Comparison of ENCODE assay signal across 10 mouse cellular contexts in genomic region chr4:100188201-100188699, GRCm38 (mm10).
DNase-seq lines count a peak whose midpoint lies in the region; ATAC-seq lines count a peak whose summit lies in the region.
"Had no signal": no experiment of that assay in that cellular context is flagged by ENCODE, and none has a peak within 500 bp of the region (broad histone marks: within the 10 kb centered on the region; RNA-seq: fewer than 3 reads in every experiment).

No protein-coding gene starts in this region.

- H3K4me3 ChIP-seq in hindbrain, embryonic 10.5 days: no peak overlapping the region
- no peak overlapping the region for H3K4me3 ChIP-seq in hindbrain, embryonic 14.5 days (replicated peaks; ENCODE audit: low read length)
- H3K4me3 ChIP-seq in forebrain, embryonic 15.5 days: no peak overlapping the region
- H3K4me3 ChIP-seq in hindbrain, embryonic 15.5 days: no peak overlapping the region
- no peak overlapping the region for H3K4me3 ChIP-seq in lung, embryonic 16.5 days (ENCODE audit: low read length)

- no peaks in the 10 kb centered on the region for H3K9me3 ChIP-seq in hindbrain, embryonic 10.5 days
- no peaks in the 10 kb centered on the region for H3K9me3 ChIP-seq in hindbrain, embryonic 14.5 days (ENCODE audit: control insufficient read depth, low read length)
- no peaks in the 10 kb centered on the region for H3K9me3 ChIP-seq in forebrain, embryonic 15.5 days
- no peaks in the 10 kb centered on the region for H3K9me3 ChIP-seq in hindbrain, embryonic 15.5 days
- no peaks in the 10 kb centered on the region for H3K9me3 ChIP-seq in lung, embryonic 16.5 days (ENCODE audit: control insufficient read depth, low read length)

- 45% methylated on average over 4 of the region's 4 CpGs for WGBS in hindbrain, embryonic 10.5 days
- 32% methylated on average over 4 of the region's 4 CpGs for WGBS in hindbrain, embryonic 14.5 days
- WGBS in forebrain, embryonic 15.5 days: 10% methylated on average over 4 of the region's 4 CpGs
- 35% methylated on average over 4 of the region's 4 CpGs for WGBS in hindbrain, embryonic 15.5 days
- WGBS in lung, embryonic 16.5 days: 23% methylated on average over 4 of the region's 4 CpGs

- H3K4me2 ChIP-seq in hindbrain, embryonic 14.5 days (replicated peaks): no peak overlapping the region
- no peak overlapping the region for H3K4me2 ChIP-seq in forebrain, embryonic 15.5 days (replicated peaks)
- no peak overlapping the region for H3K4me2 ChIP-seq in hindbrain, embryonic 15.5 days
- H3K4me2 ChIP-seq in lung, embryonic 16.5 days (ENCODE audit: low read depth, low read length): no peak overlapping the region

- ATAC-seq in hindbrain, embryonic 14.5 days (ENCODE audit: low FRiP score): no peak
- peak; percentile 79 for ATAC-seq in forebrain, embryonic 15.5 days (replicated peaks)
- ATAC-seq in hindbrain, embryonic 15.5 days (ENCODE audit: low FRiP score, low read depth): peak; percentile 69
- ATAC-seq in lung, embryonic 16.5 days (ENCODE audit: low read depth): peak; percentile 72

- H3K4me1 ChIP-seq in hindbrain, embryonic 10.5 days (replicated peaks): peaks cover 18% of the 10 kb centered on the region
- no peaks in the 10 kb centered on the region for H3K4me1 ChIP-seq in hindbrain, embryonic 14.5 days (replicated peaks; ENCODE audit: control insufficient read depth, insufficient read depth, low read length)
- peaks cover 10% of the 10 kb centered on the region for H3K4me1 ChIP-seq in forebrain, embryonic 15.5 days
- H3K4me1 ChIP-seq in hindbrain, embryonic 15.5 days (replicated peaks): no peaks in the 10 kb centered on the region
- H3K4me1 ChIP-seq in lung, embryonic 16.5 days (replicated peaks; ENCODE audit: control insufficient read depth, insufficient read depth, low read length): peaks cover 21% of the 10 kb centered on the region

- no peaks in the 10 kb centered on the region for H3K27me3 ChIP-seq in hindbrain, embryonic 10.5 days (ENCODE audit: insufficient read depth, poor library complexity, severe bottlenecking)
- no peaks in the 10 kb centered on the region for H3K27me3 ChIP-seq in hindbrain, embryonic 14.5 days (ENCODE audit: control insufficient read depth, insufficient read depth, low read length)
- H3K27me3 ChIP-seq in forebrain, embryonic 15.5 days: no peaks in the 10 kb centered on the region
- no peaks in the 10 kb centered on the region for H3K27me3 ChIP-seq in hindbrain, embryonic 15.5 days
- H3K27me3 ChIP-seq in lung, embryonic 16.5 days (ENCODE audit: control insufficient read depth, insufficient read depth, low read depth, low read length): no peaks in the 10 kb centered on the region
- H3K27me3 ChIP-seq: CH12.LX had no signal

- H3K9ac ChIP-seq in hindbrain, embryonic 14.5 days: no peak overlapping the region
- no peak overlapping the region for H3K9ac ChIP-seq in forebrain, embryonic 15.5 days (replicated peaks)
- no peak overlapping the region for H3K9ac ChIP-seq in hindbrain, embryonic 15.5 days
- no peak overlapping the region for H3K9ac ChIP-seq in lung, embryonic 16.5 days (ENCODE audit: low read length)
- H3K9ac ChIP-seq: liver, embryonic 14.5 days had no signal

- no peak for DNase-seq in hindbrain, embryonic 10.5 days (ENCODE audit: low spot score)
- no peak for DNase-seq in hindbrain, embryonic 14.5 days (ENCODE audit: low spot score)
- DNase-seq in spleen, postnatal 36 days (ENCODE audit: low spot score in 2 of 2): no peak
- no peak for DNase-seq in right cerebral cortex, postnatal 36 days (ENCODE audit: low spot score in 2 of 2)
- no peak for DNase-seq in adrenal gland, adult 8-10 months

- peak overlapping the region; percentile 70; the same call in 1 of the 2 replicates for H3K27ac ChIP-seq in hindbrain, embryonic 10.5 days
- no peak overlapping the region for H3K27ac ChIP-seq in hindbrain, embryonic 14.5 days
- H3K27ac ChIP-seq in forebrain, embryonic 15.5 days (replicated peaks): no peak overlapping the region
- H3K27ac ChIP-seq in hindbrain, embryonic 15.5 days (replicated peaks): no peak overlapping the region
- H3K27ac ChIP-seq in lung, embryonic 16.5 days (ENCODE audit: low read length): peak overlapping the region; percentile 65
- H3K27ac ChIP-seq: liver, embryonic 14.5 days had no signal

- H3K36me3 ChIP-seq in hindbrain, embryonic 10.5 days: no peaks in the 10 kb centered on the region
- no peaks in the 10 kb centered on the region for H3K36me3 ChIP-seq in hindbrain, embryonic 14.5 days (replicated peaks; ENCODE audit: control insufficient read depth, insufficient read depth)
- H3K36me3 ChIP-seq in forebrain, embryonic 15.5 days: no peaks in the 10 kb centered on the region
- no peaks in the 10 kb centered on the region for H3K36me3 ChIP-seq in hindbrain, embryonic 15.5 days
- no peaks in the 10 kb centered on the region for H3K36me3 ChIP-seq in lung, embryonic 16.5 days (ENCODE audit: control insufficient read depth, insufficient read depth, low read length)

Comparison
In these comparisons a context has a peak if more than half of its experiments do, and no peak if none do; other contexts are left out.
1. H3K27ac ChIP-seq: peak in hindbrain, embryonic 10.5 days (single experiment) and lung, embryonic 16.5 days (single experiment); none in hindbrain, embryonic 14.5 days (single experiment), forebrain, embryonic 15.5 days (single experiment) and hindbrain, embryonic 15.5 days (single experiment).